Mouse (Mus musculus) embryonic facial prominence, embryonic 12.5 days (tissue): ENCODE results near the gene Sgtb. TPM values are rescaled to one million over a fixed set of nuclear protein-coding genes. Genes with fewer than 3 reads are reported as not detected.
A peak's percentile ranks its signal among the peaks of the same experiment; 100 is the strongest.

Source experiments
- ATAC-seq: fragments of 200-750 bp; cut with Nextera tagmentation; 2 replicates; pipeline ENCODE4 v1.8.0; 2017; ENCODE audit not compliant: insufficient number of reproducible peaks, insufficient read depth, low FRiP score, low TSS enrichment
- H3K27ac ChIP-seq: fragments of 300-500 bp; sonication (generic); 2 replicates; pipeline ENCODE4 v1.5.1; 2016; ENCODE audit warnings: mild to moderate bottlenecking
- H3K27me3 ChIP-seq: fragments of 300-500 bp; sonication (generic); 2 replicates; pipeline ENCODE4 v1.6.1; 2016; ENCODE audit warnings: mild to moderate bottlenecking, moderate library complexity
- H3K36me3 ChIP-seq: fragments of 300-500 bp; sonication (generic); 2 replicates; pipeline ENCODE4 v1.6.1; 2016; ENCODE audit warnings: mild to moderate bottlenecking
- H3K4me1 ChIP-seq: fragments of 300-500 bp; sonication (generic); 2 replicates; pipeline ENCODE4 v1.6.1; 2016
- H3K4me2 ChIP-seq: fragments of 300-500 bp; sonication (generic); replicated peaks from 2 replicates; pipeline ENCODE4 v1.6.1; 2016; ENCODE audit warnings: mild to moderate bottlenecking, moderate library complexity
- H3K4me3 ChIP-seq: fragments of 300-500 bp; sonication (generic); 2 replicates; pipeline ENCODE4 v1.5.1; 2016; ENCODE audit warnings: mild to moderate bottlenecking
- H3K9ac ChIP-seq: fragments of 300-500 bp; sonication (generic); 2 replicates; pipeline ENCODE4 v1.6.1; 2016; ENCODE audit warnings: mild to moderate bottlenecking, moderate library complexity
- H3K9me3 ChIP-seq: fragments of 300-500 bp; sonication (generic); 2 replicates; pipeline ENCODE4 v1.6.1; 2016; ENCODE audit warnings: mild to moderate bottlenecking, moderate library complexity
- WGBS: fragments of 180-500 bp; shearing (Covaris S2); methylation state at CpG from one replicate; pipeline ENCODE4 v1.1.7; 2016; 5-methylcytosine and 5-hydroxymethylcytosine counted together
- polyA plus RNA-seq: library from polyadenylated mRNA; unstranded; fragments of >200 nt; fragmentation: Nextera tagmentation; extraction: Ambion mirVana; gene quantifications from 2 replicates; pipeline ENCODE4 v1.2.1, GENCODE M21; 2016

The Sgtb gene
- polyA plus RNA-seq = 9.6 and 9.7 TPM in 2 replicates

DNA sequence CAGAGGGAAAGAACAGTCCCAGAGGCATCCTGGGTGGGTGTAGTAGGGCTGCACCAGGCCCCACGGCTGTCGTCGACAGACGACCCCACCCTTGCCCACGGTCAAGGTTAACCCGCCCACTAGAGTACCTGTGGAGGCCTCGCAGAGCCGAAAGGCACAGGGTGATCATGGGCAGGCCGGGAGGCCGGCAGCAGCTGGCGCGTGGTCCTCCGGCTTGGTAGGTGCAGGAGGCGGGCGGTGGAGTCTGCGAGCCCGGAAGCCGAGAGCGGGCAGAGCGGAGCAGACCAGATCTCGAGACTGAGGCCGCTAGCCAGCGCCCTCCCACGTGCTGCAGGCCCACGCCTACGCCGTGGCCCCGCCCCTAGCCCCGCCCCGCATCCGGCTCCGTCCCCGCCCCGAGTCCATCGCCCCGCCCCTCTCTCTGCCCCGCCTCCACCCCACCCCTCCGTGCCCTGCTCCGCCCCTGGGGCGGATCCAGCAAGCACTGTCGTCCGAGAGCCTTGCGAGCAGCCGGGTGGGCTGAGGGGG lies at the start of gene Sgtb, which contains the start of gene Nln:
TSS of gene Sgtb (plus strand) at position 454 of the 528 bp plus-strand sequence.
TSS of gene Nln (minus strand) at position 327 of the 528 bp plus-strand sequence.
- Histone ChIP-seq H3K9me3 (no peaks in the 10 kb centered on the region), H3K4me1 (0 out of 2 replicates have a peak, but pooled peaks cover 10% of the 10 kb centered on the region), H3K36me3 (0 out of 2 replicates have a peak, but pooled peaks cover 3% of the 10 kb centered on the region), H3K27me3 (no peaks in the 10 kb centered on the region), H3K4me3 (peak within 1 kb of the TSS; percentile 80), H3K27ac (no peak within 1 kb of the TSS), H3K4me2 (peak within 1 kb of the TSS; percentile 89), H3K9ac (peak within 1 kb of the TSS; percentile 73)
- ATAC-seq = peak; percentile 97
- under 1% methylated on average over 24 of the region's 44 CpGs for WGBS

DNA sequence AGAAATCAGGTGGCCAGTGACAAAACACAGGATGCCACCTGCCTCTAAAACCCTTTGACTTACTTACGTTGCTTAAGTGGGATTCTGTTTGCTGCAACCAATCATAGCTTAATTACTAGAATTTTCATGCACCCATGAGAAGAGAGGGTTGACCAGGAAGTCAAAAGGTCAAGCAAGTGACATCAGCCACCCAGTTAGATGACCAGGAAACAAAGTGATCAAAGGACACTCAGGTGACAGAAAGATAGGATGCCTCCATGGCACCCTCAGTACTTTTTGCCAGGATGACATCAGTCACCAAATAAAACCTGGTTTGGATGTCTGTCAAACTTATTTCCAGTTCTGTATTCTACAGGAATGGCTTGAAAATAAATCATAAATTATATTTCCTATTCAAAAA lies 49.3 kb upstream of the Sgtb start:
- H3K36me3 ChIP-seq = peaks cover 5% of the 10 kb centered on the region; the same call in 1 of the 2 replicates
- no peak overlapping the region for H3K9ac ChIP-seq
- no peak for ATAC-seq
- H3K4me2 ChIP-seq = no peak overlapping the region
- no peaks in the 10 kb centered on the region for H3K27me3 ChIP-seq
- H3K9me3 ChIP-seq = no peaks in the 10 kb centered on the region
- peaks cover 12% of the 10 kb centered on the region; the same call in 1 of the 2 replicates for H3K4me1 ChIP-seq
- WGBS = 67% methylated on average over 1 of the region's 1 CpGs
- no peak overlapping the region for H3K27ac ChIP-seq
- H3K4me3 ChIP-seq = no peak overlapping the region

DNA sequence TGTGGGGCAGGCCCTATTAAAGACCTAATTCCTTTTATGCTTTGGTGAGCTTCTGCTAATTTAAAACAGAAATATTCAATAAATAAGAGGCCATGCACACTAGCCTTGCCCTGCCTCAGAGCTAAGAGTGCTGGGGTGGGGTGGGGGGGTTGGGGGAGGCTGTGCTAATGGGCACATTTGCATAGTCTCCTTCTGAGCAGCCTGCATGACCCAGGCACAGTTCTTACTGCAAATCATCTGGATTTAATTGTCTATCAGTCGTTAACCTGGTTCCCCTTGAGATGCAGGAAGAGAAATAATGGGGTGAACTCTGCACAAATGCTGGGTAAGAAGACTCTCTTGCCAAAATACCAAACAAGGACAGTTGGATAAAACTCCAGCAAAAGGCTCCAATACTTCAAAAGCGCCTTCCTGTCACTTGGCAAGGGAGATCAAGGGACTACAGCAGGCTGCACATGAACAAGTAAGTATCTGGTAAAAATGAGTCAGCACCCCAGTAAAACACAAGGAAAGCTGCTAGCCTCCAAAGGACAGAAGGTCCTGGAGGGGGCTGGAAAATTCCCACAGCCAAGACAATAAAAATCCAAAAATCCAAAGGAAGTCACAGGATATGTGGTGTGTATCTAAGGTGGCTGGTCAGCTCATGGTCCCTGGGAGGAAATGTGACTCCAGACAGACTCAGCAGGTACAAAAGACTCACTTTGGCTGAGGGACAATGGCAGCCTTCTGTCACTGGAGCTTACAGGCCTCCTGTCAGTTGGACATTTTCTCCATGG lies 47.4 kb upstream of the Sgtb start:
- no peak overlapping the region for H3K4me3 ChIP-seq
- H3K9ac ChIP-seq = no peak overlapping the region
- H3K27ac ChIP-seq = 0 out of 2 replicates have a peak overlapping the region, but pooled peaks have one; percentile 41
- no peak overlapping the region for H3K4me2 ChIP-seq
- H3K9me3 ChIP-seq = no peaks in the 10 kb centered on the region
- H3K36me3 ChIP-seq = peaks cover 5% of the 10 kb centered on the region; the same call in 1 of the 2 replicates
- peaks cover 12% of the 10 kb centered on the region; the same call in 1 of the 2 replicates for H3K4me1 ChIP-seq
- 41% methylated on average over 2 of the region's 2 CpGs for WGBS
- ATAC-seq = no peak
- H3K27me3 ChIP-seq = no peaks in the 10 kb centered on the region

DNA sequence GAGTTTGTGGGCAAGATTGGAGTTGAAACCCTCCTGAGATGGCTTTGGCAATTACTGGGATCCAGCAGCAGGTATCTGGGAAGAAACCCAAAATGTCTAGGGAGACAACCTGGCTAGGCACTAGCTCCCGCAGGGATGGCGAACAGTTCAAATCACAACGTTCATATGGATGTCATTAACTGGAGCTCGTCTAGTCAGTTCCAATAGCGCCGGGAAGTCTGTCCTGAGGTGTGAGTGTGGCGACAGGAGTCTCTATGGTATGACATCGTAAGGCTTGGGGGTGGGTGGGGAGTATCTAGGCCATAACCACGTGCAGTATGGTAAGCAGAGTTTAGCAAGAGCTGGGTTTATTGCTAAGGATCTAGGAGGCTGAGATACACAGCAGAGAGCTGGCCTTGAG lies 46.5 kb upstream of the Sgtb start:
- Histone ChIP-seq H3K4me1 (peaks cover 12% of the 10 kb centered on the region; the same call in 1 of the 2 replicates), H3K4me3 (no peak overlapping the region), H3K36me3 (peaks cover 5% of the 10 kb centered on the region; the same call in 1 of the 2 replicates), H3K9ac (no peak overlapping the region), H3K9me3 (no peaks in the 10 kb centered on the region), H3K4me2 (no peak overlapping the region), H3K27me3 (no peaks in the 10 kb centered on the region), H3K27ac (no peak overlapping the region)
- WGBS = 41% methylated on average over 9 of the region's 9 CpGs
- 0 out of 2 replicates have a peak, but pooled peaks have one; percentile 35 for ATAC-seq

DNA sequence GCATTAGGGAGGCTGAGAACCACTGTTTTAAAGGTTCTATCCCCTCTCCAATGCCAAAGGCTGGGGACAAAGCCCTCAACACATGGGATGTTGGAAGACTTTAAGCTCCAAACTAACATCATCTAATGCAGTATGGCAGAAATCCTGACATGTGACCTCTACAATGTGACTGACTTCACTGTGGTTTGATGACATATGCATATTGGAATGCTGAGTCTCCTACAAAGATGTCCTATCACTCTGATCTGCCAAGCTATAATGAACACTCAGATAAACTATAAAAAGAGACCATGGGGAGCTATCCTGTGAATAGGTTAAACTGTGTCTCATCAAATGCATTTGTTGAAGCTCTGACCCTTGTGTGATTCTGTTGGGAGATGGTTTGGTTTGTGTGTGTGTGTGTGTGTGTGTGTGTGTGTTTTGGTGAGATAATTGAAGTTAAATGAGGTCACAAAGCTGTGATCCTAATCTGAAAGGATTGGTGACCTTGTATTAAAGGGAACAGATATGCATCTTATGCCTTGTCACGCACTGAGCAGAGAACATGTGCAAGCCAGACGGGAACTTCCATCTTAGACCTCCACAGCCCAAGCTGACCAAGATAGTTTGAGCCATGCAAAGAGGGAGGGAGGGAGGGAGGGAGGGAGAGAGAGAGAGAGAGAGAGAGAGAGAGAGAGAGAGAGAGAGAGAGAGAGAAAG lies 43.7 kb upstream of the Sgtb start:
- Histone ChIP-seq H3K4me3 (no peak overlapping the region), H3K27me3 (no peaks in the 10 kb centered on the region), H3K4me2 (no peak overlapping the region), H3K9ac (no peak overlapping the region), H3K36me3 (peaks cover 4% of the 10 kb centered on the region; the same call in 1 of the 2 replicates), H3K9me3 (no peaks in the 10 kb centered on the region), H3K27ac (no peak overlapping the region), H3K4me1 (peaks cover 12% of the 10 kb centered on the region; the same call in 1 of the 2 replicates)
- no peak for ATAC-seq
- WGBS = 49% methylated on average over 2 of the region's 2 CpGs

DNA sequence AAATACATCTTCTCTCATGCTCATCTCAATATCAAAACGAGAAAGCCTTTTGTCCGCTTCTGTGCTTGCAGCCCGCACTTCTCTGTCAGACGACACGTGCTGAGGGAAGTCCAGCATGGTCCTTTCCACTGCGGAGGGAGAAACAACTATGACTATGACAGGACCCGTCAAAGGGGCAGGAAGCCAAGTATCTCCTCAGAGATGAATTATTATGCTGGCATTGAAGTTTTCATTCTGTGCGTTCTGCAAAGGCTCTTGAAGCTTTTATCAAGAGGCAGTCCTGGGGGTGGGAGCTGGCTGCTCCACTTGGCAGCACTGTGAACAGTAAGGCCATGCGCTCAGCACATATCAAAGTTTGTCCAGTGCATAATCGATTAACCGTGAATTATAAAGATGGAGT lies 40.3 kb upstream of the Sgtb start:
- ATAC-seq = no peak
- Histone ChIP-seq H3K36me3 (peaks cover 4% of the 10 kb centered on the region; the same call in 1 of the 2 replicates), H3K27ac (no peak overlapping the region), H3K9ac (no peak overlapping the region), H3K4me2 (no peak overlapping the region), H3K4me3 (no peak overlapping the region), H3K9me3 (no peaks in the 10 kb centered on the region), H3K4me1 (no peaks in the 10 kb centered on the region), H3K27me3 (no peaks in the 10 kb centered on the region)
- WGBS = 92% methylated on average over 11 of the region's 11 CpGs

DNA sequence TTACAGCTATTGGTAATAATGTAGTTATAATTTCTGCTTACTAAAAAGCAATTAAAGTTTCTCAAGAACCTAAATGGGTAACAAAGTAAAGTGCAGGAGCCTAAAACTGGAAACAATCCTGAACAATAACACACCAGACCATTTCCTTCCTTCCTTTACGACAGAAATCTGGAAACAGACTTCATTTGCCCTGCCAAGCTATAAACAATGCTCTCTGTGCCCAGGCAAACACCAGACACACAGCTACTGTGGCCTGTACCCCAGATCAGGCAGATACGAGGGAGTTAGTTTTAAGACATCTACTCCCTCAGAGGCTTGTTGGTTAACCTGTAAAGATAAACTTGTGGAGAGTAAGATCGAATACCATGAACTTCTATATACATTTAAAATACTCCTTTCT lies 38.8 kb upstream of the Sgtb start:
- no peak overlapping the region for H3K4me2 ChIP-seq
- no peaks in the 10 kb centered on the region for H3K4me1 ChIP-seq
- H3K4me3 ChIP-seq = no peak overlapping the region
- no peaks in the 10 kb centered on the region for H3K9me3 ChIP-seq
- 75% methylated on average over 3 of the region's 3 CpGs for WGBS
- no peak for ATAC-seq
- no peaks in the 10 kb centered on the region for H3K27me3 ChIP-seq
- peaks cover 4% of the 10 kb centered on the region; the same call in 1 of the 2 replicates for H3K36me3 ChIP-seq
- H3K9ac ChIP-seq = no peak overlapping the region
- no peak overlapping the region for H3K27ac ChIP-seq

DNA sequence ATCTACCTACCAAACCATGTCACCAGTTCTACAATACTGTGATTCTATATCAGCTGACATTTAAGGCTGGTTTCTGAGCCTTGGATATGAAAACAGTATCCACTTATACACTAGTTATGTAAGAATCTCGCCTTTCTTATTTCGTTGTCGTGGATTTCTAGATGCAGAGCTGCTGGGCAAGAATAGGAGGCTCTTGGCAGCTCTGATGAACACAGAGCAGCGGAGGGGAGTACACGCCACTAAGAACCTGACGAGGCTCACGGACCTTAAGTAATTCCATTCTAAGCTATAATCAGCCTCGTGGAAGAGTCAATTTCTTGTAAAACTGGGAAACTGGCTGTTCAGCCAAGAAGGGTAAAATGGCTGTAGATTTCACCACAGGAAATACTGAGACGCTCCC lies 37.2 kb upstream of the Sgtb start:
- Histone ChIP-seq H3K27ac (no peak overlapping the region), H3K27me3 (no peaks in the 10 kb centered on the region), H3K4me1 (no peaks in the 10 kb centered on the region), H3K4me3 (no peak overlapping the region), H3K9me3 (no peaks in the 10 kb centered on the region), H3K4me2 (no peak overlapping the region), H3K36me3 (peaks cover 4% of the 10 kb centered on the region; the same call in 1 of the 2 replicates), H3K9ac (no peak overlapping the region)
- WGBS = 89% methylated on average over 9 of the region's 9 CpGs
- ATAC-seq = no peak

DNA sequence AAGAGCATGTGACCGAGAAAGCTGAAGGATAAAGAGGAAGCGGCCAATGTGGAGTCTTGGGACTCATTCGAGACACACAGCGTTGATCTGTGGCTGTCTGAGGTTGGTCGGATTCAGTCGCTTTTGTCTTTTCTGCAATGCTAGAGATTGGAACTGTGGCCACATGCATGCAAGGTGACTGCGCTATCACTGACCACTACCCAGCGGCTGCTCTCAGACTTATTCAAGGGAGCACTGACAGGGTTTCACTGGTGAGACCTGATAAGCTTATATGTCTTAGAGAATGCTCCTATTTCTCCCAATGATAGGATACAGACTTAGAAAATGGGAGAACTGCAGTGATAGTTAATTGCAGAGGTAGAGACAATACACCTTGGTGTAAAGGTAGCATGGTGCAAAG lies 35.3 kb upstream of the Sgtb start:
- WGBS = 95% methylated on average over 8 of the region's 8 CpGs
- no peak overlapping the region for H3K4me2 ChIP-seq
- H3K36me3 ChIP-seq = peaks cover 1% of the 10 kb centered on the region; the same call in 1 of the 2 replicates
- no peaks in the 10 kb centered on the region for H3K4me1 ChIP-seq
- no peak for ATAC-seq
- no peak overlapping the region for H3K9ac ChIP-seq
- H3K27ac ChIP-seq = no peak overlapping the region
- no peaks in the 10 kb centered on the region for H3K9me3 ChIP-seq
- no peak overlapping the region for H3K4me3 ChIP-seq
- no peaks in the 10 kb centered on the region for H3K27me3 ChIP-seq

DNA sequence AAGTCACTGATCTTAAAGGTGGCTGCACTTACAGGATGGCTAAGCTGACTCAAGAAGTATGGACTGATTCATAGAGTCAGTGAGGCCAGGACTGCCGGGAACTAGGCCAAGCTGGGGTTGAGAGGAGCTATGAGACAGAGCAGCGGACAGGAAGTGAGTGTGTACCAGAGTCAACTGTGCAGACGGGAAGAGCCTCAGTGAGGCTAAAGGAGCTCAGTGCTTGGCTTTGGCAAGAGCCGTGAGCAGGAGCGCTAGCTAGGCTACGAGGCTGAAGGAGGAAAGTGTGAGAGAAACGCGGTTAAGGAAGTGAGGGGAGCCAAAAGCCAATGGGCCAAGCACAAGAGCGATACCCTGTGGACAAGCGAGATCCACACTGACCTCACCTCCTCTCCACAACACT lies 34.8 kb upstream of the Sgtb start:
- H3K4me2 ChIP-seq = no peak overlapping the region
- no peaks in the 10 kb centered on the region for H3K9me3 ChIP-seq
- H3K9ac ChIP-seq = no peak overlapping the region
- H3K27ac ChIP-seq = no peak overlapping the region
- H3K36me3 ChIP-seq = no peaks in the 10 kb centered on the region
- H3K27me3 ChIP-seq = no peaks in the 10 kb centered on the region
- WGBS = 79% methylated on average over 10 of the region's 10 CpGs
- no peak for ATAC-seq
- H3K4me1 ChIP-seq = no peaks in the 10 kb centered on the region
- H3K4me3 ChIP-seq = no peak overlapping the region

DNA sequence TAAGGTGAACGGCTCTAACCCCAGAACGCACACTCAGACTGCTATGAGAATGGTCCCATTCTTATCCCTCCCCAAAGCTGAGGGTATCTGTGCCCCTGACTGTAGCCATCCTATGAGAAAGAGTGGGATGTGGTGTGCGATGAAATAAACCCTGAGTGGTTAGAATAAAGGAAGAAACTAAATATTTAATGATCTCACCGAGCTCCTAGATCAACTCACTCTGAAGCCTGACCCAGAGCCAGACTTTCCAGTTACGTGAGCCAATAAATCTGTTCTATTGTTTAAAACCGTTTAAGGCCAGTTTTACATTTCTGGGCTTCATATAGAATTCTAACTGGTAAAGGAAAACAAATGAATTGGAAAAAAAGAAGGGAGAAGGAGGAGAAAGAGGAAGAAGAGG lies 32.5 kb upstream of the Sgtb start:
- no peak overlapping the region for H3K4me3 ChIP-seq
- H3K27ac ChIP-seq = no peak overlapping the region
- H3K9me3 ChIP-seq = no peaks in the 10 kb centered on the region
- H3K4me1 ChIP-seq = no peaks in the 10 kb centered on the region
- H3K27me3 ChIP-seq = no peaks in the 10 kb centered on the region
- no peaks in the 10 kb centered on the region for H3K36me3 ChIP-seq
- H3K4me2 ChIP-seq = no peak overlapping the region
- no peak overlapping the region for H3K9ac ChIP-seq
- no peak for ATAC-seq
- WGBS = 86% methylated on average over 6 of the region's 6 CpGs
